Mouse (Mus musculus) myocyte (in vitro differentiated cells): ENCODE measurements around the gene Sgcb. TPM values are rescaled to one million over a fixed set of nuclear protein-coding genes. Genes with fewer than 3 reads are reported as not detected.

Source experiments
- H3K27me3 ChIP-seq: one replicate; pipeline ENCODE4 v1.6.1; 2011; ENCODE audit not compliant: control insufficient read depth, insufficient read depth, insufficient read length
- H3K36me3 ChIP-seq: one replicate; pipeline ENCODE4 v1.6.1; 2011; ENCODE audit not compliant: control insufficient read depth, insufficient read depth
- H3K4me2 ChIP-seq: one replicate; pipeline ENCODE4 v1.6.1; 2011; ENCODE audit warnings: low read depth, control low read depth
- H3K4me3 ChIP-seq: one replicate; pipeline ENCODE4 v1.5.1; 2011; ENCODE audit warnings: mild to moderate bottlenecking, control low read depth, moderate library complexity
- H3K79me2 ChIP-seq: one replicate; pipeline ENCODE4 v1.6.1; 2011; ENCODE audit not compliant: control insufficient read depth, insufficient read depth
- H3ac ChIP-seq: one replicate; pipeline ENCODE4 v1.6.1; 2011; ENCODE audit not compliant: control insufficient read depth, insufficient read length
- CEBPB ChIP-seq: IDR thresholded peaks from 2 replicates; pipeline ENCODE4 v1.6.1; 2011; ENCODE audit warnings: mild to moderate bottlenecking, moderate library complexity; ENCODE audit not compliant: poor library complexity, insufficient read depth, severe bottlenecking
- E2F4 ChIP-seq: IDR thresholded peaks from one replicate; pipeline ENCODE4 v1.6.1; 2011; ENCODE audit warnings: mild to moderate bottlenecking, control low read depth, moderate library complexity; ENCODE audit not compliant: insufficient read depth
- MAX ChIP-seq: IDR thresholded peaks from one replicate; pipeline ENCODE4 v1.6.1; 2011; ENCODE audit warnings: low read depth, mild to moderate bottlenecking, control low read depth
- MYOD1 ChIP-seq, 3 experiments: IDR thresholded peaks; one replicate each; pipeline ENCODE4 v1.6.1; 2011; ENCODE audit warnings: control low read depth in 2 of 3, low read depth in 2 of 3, mild to moderate bottlenecking in 2 of 3, moderate library complexity in 1 of 3; ENCODE audit not compliant: insufficient read length in 2 of 3, control insufficient read depth in 1 of 3
- MYOG ChIP-seq, 3 experiments: IDR thresholded peaks; one replicate each; pipeline ENCODE4 v1.6.1; 2011; ENCODE audit warnings: control low read depth in 2 of 3, low read depth in 2 of 3, mild to moderate bottlenecking in 2 of 3; ENCODE audit not compliant: insufficient read length in 2 of 3, control insufficient read depth in 1 of 3, insufficient read depth in 1 of 3
- POLR2A ChIP-seq: IDR thresholded peaks from one replicate; pipeline ENCODE4 v1.6.1; 2011; ENCODE audit warnings: low read depth, mild to moderate bottlenecking, control low read depth, moderate library complexity; ENCODE audit not compliant: insufficient read length
- POLR2AphosphoS2 ChIP-seq: IDR thresholded peaks from one replicate; pipeline ENCODE4 v1.6.1; 2011; ENCODE audit warnings: low read depth, control low read depth; ENCODE audit not compliant: insufficient read length
- REST ChIP-seq: IDR thresholded peaks from one replicate; pipeline ENCODE4 v1.6.1; 2011; ENCODE audit warnings: mild to moderate bottlenecking, control low read depth, moderate library complexity; ENCODE audit not compliant: insufficient read depth, insufficient read length
- SRF ChIP-seq: IDR thresholded peaks from one replicate; pipeline ENCODE4 v1.6.1; 2011; ENCODE audit warnings: low read depth; ENCODE audit not compliant: control insufficient read depth, insufficient read length
- TCF12 ChIP-seq: IDR thresholded peaks from one replicate; pipeline ENCODE4 v1.6.1; 2011; ENCODE audit warnings: mild to moderate bottlenecking, control low read depth; ENCODE audit not compliant: poor library complexity, insufficient read depth, severe bottlenecking
- TCF3 ChIP-seq: IDR thresholded peaks from one replicate; pipeline ENCODE4 v1.6.1; 2011; ENCODE audit warnings: low read depth, control low read depth; ENCODE audit not compliant: insufficient read length
- USF1 ChIP-seq: IDR thresholded peaks from one replicate; pipeline ENCODE4 v1.6.1; 2011; ENCODE audit warnings: low read depth, mild to moderate bottlenecking, control low read depth, moderate library complexity
- polyA plus RNA-seq: library from polyadenylated mRNA; unstranded; fragments of >200 nt; fragmentation: generic; extraction: Trizol; gene quantifications from one replicate; pipeline ENCODE4 v1.2.1, GENCODE M21; 2012; ENCODE audit warnings: missing spikeins

Sgcb gene
- polyA plus RNA-seq, 1 experiment, result 45.7 TPM

GRCm38 (mm10) chr5:73615211-73615610 is 32.4 kb downstream of the Sgcb start:
- no peak overlapping the region for H3K4me2 ChIP-seq
- H3K27me3 ChIP-seq, result peaks cover 4% of the 10 kb centered on the region
- TF ChIP-seq TCF3 (no peak), REST (no peak), SRF (no peak), CEBPB (no peak), POLR2AphosphoS2 (no peak), MYOD1 (IDR thresholded peaks at IDR 0.05; ENCODE audit: control insufficient read depth in 1 of 3, insufficient read length in 2 of 3, low read depth in 2 of 3) (no peak), MYOG (IDR thresholded peaks at IDR 0.05; ENCODE audit: control insufficient read depth in 1 of 3, insufficient read depth in 1 of 3, insufficient read length in 2 of 3, low read depth in 2 of 3) (no peak), E2F4 (no peak), TCF12 (no peak), USF1 (no peak), MAX (no peak), POLR2A (no peak)
- no peak overlapping the region for H3ac ChIP-seq
- no peaks in the 10 kb centered on the region for H3K36me3 ChIP-seq
- H3K4me3 ChIP-seq, result no peak overlapping the region
- H3K79me2 ChIP-seq, result no peaks in the 10 kb centered on the region

- H3K27me3 ChIP-seq, result peaks cover 4% of the 10 kb centered on the region
- no peaks in the 10 kb centered on the region for H3K36me3 ChIP-seq
- no peak overlapping the region for H3K4me2 ChIP-seq
- H3K79me2 ChIP-seq, result no peaks in the 10 kb centered on the region
- TF ChIP-seq E2F4 (no peak), SRF (no peak), POLR2AphosphoS2 (no peak), TCF3 (no peak), MYOG (IDR thresholded peaks at IDR 0.05; ENCODE audit: control insufficient read depth in 1 of 3, insufficient read depth in 1 of 3, insufficient read length in 2 of 3, low read depth in 2 of 3) (no peak), TCF12 (no peak)
- no peak overlapping the region for H3ac ChIP-seq
- no peak overlapping the region for H3K4me3 ChIP-seq
Observed at GRCm38 (mm10) chr5:73613296-73613695, 34.3 kb downstream of the Sgcb start.

GRCm38 (mm10) chr5:73611071-73611470 is 36.5 kb downstream of the Sgcb start:
- Histone ChIP-seq H3K36me3 (no peaks in the 10 kb centered on the region), H3K27me3 (peaks cover 4% of the 10 kb centered on the region), H3K4me2 (no peak overlapping the region), H3K4me3 (no peak overlapping the region), H3ac (no peak overlapping the region), H3K79me2 (no peaks in the 10 kb centered on the region)
- TF ChIP-seq MAX, result no peak
- no peak for TF ChIP-seq MYOD1 (IDR thresholded peaks at IDR 0.05; ENCODE audit: control insufficient read depth in 1 of 3, insufficient read length in 2 of 3, low read depth in 2 of 3)
- no peak for TF ChIP-seq CEBPB
- no peak for TF ChIP-seq REST
- no peak for TF ChIP-seq E2F4
- TF ChIP-seq TCF12, result no peak
- no peak for TF ChIP-seq TCF3
- TF ChIP-seq POLR2A, result no peak
- no peak for TF ChIP-seq USF1
- no peak for TF ChIP-seq MYOG (IDR thresholded peaks at IDR 0.05; ENCODE audit: control insufficient read depth in 1 of 3, insufficient read depth in 1 of 3, insufficient read length in 2 of 3, low read depth in 2 of 3)
- no peak for TF ChIP-seq POLR2AphosphoS2
- TF ChIP-seq SRF, result no peak

GRCm38 (mm10) chr5:73604964-73605363 is 42.6 kb downstream of the Sgcb start:
- no peak for TF ChIP-seq CEBPB
- TF ChIP-seq POLR2A, result no peak
- no peak for TF ChIP-seq TCF3
- TF ChIP-seq SRF, result no peak
- no peak for TF ChIP-seq MAX
- no peak for TF ChIP-seq USF1
- TF ChIP-seq TCF12, result no peak
- no peak for TF ChIP-seq REST
- H3K4me2 ChIP-seq, result no peak overlapping the region
- H3K4me3 ChIP-seq, result no peak overlapping the region
- H3K27me3 ChIP-seq, result no peaks in the 10 kb centered on the region
- H3K36me3 ChIP-seq, result no peaks in the 10 kb centered on the region
- no peak overlapping the region for H3ac ChIP-seq
- H3K79me2 ChIP-seq, result no peaks in the 10 kb centered on the region

GRCm38 (mm10) chr5:73604542-73604941 is 43.0 kb downstream of the Sgcb start:
- Histone ChIP-seq H3ac (no peak overlapping the region), H3K36me3 (no peaks in the 10 kb centered on the region), H3K4me3 (no peak overlapping the region), H3K79me2 (no peaks in the 10 kb centered on the region), H3K4me2 (no peak overlapping the region), H3K27me3 (no peaks in the 10 kb centered on the region)
- TF ChIP-seq TCF12 (no peak), MAX (no peak)
